Mouse (Mus musculus): Measurements from ENCODE around the gene Traf3ip2. TPM values are rescaled to one million over a fixed set of nuclear protein-coding genes. Genes with fewer than 3 reads are reported as not detected.
A peak's percentile ranks its signal among the peaks of the same experiment; 100 is the strongest.

Traf3ip2 gene
- polyA plus RNA-seq, 1 experiment = 2.8 TPM

GRCm38 (mm10) chr10:39634423-39635101 is 21.8 kb downstream of the Traf3ip2 start:
- no peak for DNase-seq (ENCODE audit: low read depth)
- TF ChIP-seq POLR2A (IDR thresholded peaks at IDR 0.05; ENCODE audit: borderline replicate concordance, extremely low read depth, insufficient read depth, insufficient read length, poor library complexity, severe bottlenecking) = no peak
- TF ChIP-seq CTCF (IDR thresholded peaks at IDR 0.05; ENCODE audit: borderline replicate concordance, extremely low read depth, insufficient read depth, insufficient read length) = no peak

GRCm38 (mm10) chr10:39638862-39639261 is 26.1 kb downstream of the Traf3ip2 start:
- no peak for DNase-seq (ENCODE audit: low read depth)
- TF ChIP-seq POLR2A (IDR thresholded peaks at IDR 0.05; ENCODE audit: borderline replicate concordance, extremely low read depth, insufficient read depth, insufficient read length, poor library complexity, severe bottlenecking) (no peak), CTCF (IDR thresholded peaks at IDR 0.05; ENCODE audit: borderline replicate concordance, extremely low read depth, insufficient read depth, insufficient read length) (no peak)

- TF ChIP-seq POLR2A (IDR thresholded peaks at IDR 0.05; ENCODE audit: borderline replicate concordance, extremely low read depth, insufficient read depth, insufficient read length, poor library complexity, severe bottlenecking) (no peak), CTCF (IDR thresholded peaks at IDR 0.05; ENCODE audit: borderline replicate concordance, extremely low read depth, insufficient read depth, insufficient read length) (no peak)
- DNase-seq (ENCODE audit: low read depth) = no peak
Measured at GRCm38 (mm10) chr10:39639783-39640182, 27.0 kb downstream of the Traf3ip2 start.

- TF ChIP-seq CTCF (IDR thresholded peaks at IDR 0.05; ENCODE audit: borderline replicate concordance, extremely low read depth, insufficient read depth, insufficient read length) (no peak), POLR2A (IDR thresholded peaks at IDR 0.05; ENCODE audit: borderline replicate concordance, extremely low read depth, insufficient read depth, insufficient read length, poor library complexity, severe bottlenecking) (no peak)
- peak; percentile 74 for DNase-seq (ENCODE audit: low read depth)
Measured at GRCm38 (mm10) chr10:39640817-39641226, 28.1 kb downstream of the Traf3ip2 start.

- no peak for DNase-seq (ENCODE audit: low read depth)
Measured at GRCm38 (mm10) chr10:39645789-39646628, 33.3 kb downstream of the Traf3ip2 start.

GRCm38 (mm10) chr10:39646629-39647019 is 33.9 kb downstream of the Traf3ip2 start:
- peak; percentile 63 for DNase-seq (ENCODE audit: low read depth)
- TF ChIP-seq CTCF (IDR thresholded peaks at IDR 0.05; ENCODE audit: borderline replicate concordance, extremely low read depth, insufficient read depth, insufficient read length) (no peak), POLR2A (IDR thresholded peaks at IDR 0.05; ENCODE audit: borderline replicate concordance, extremely low read depth, insufficient read depth, insufficient read length, poor library complexity, severe bottlenecking) (no peak)

More at GRCm38 (mm10) chr10:39645789-39646628, 33.3 kb downstream of the Traf3ip2 start:
- no peak for TF ChIP-seq POLR2A (IDR thresholded peaks at IDR 0.05; ENCODE audit: borderline replicate concordance, extremely low read depth, insufficient read depth, insufficient read length, poor library complexity, severe bottlenecking)
- no peak for TF ChIP-seq CTCF (IDR thresholded peaks at IDR 0.05; ENCODE audit: borderline replicate concordance, extremely low read depth, insufficient read depth, insufficient read length)

- TF ChIP-seq CTCF (IDR thresholded peaks at IDR 0.05; ENCODE audit: borderline replicate concordance, extremely low read depth, insufficient read depth, insufficient read length) (no peak), POLR2A (IDR thresholded peaks at IDR 0.05; ENCODE audit: borderline replicate concordance, extremely low read depth, insufficient read depth, insufficient read length, poor library complexity, severe bottlenecking) (no peak)
Measured at GRCm38 (mm10) chr10:39647118-39647517, 34.4 kb downstream of the Traf3ip2 start.

GRCm38 (mm10) chr10:39648278-39648677 is 35.5 kb downstream of the Traf3ip2 start:
- TF ChIP-seq CTCF (IDR thresholded peaks at IDR 0.05; ENCODE audit: borderline replicate concordance, extremely low read depth, insufficient read depth, insufficient read length) (no peak), POLR2A (IDR thresholded peaks at IDR 0.05; ENCODE audit: borderline replicate concordance, extremely low read depth, insufficient read depth, insufficient read length, poor library complexity, severe bottlenecking) (no peak)
- no peak for DNase-seq (ENCODE audit: low read depth)

More at GRCm38 (mm10) chr10:39647118-39647517, 34.4 kb downstream of the Traf3ip2 start:
- DNase-seq (ENCODE audit: low read depth) = no peak

- no peak for TF ChIP-seq POLR2A (IDR thresholded peaks at IDR 0.05; ENCODE audit: borderline replicate concordance, extremely low read depth, insufficient read depth, insufficient read length, poor library complexity, severe bottlenecking)
- no peak for TF ChIP-seq CTCF (IDR thresholded peaks at IDR 0.05; ENCODE audit: borderline replicate concordance, extremely low read depth, insufficient read depth, insufficient read length)
- no peak for DNase-seq (ENCODE audit: low read depth)
Measured at GRCm38 (mm10) chr10:39649550-39649949, 36.8 kb downstream of the Traf3ip2 start.

GRCm38 (mm10) chr10:39650316-39650715 is 37.6 kb downstream of the Traf3ip2 start:
- DNase-seq (ENCODE audit: low read depth) = no peak
- no peak for TF ChIP-seq POLR2A (IDR thresholded peaks at IDR 0.05; ENCODE audit: borderline replicate concordance, extremely low read depth, insufficient read depth, insufficient read length, poor library complexity, severe bottlenecking)
- TF ChIP-seq CTCF (IDR thresholded peaks at IDR 0.05; ENCODE audit: borderline replicate concordance, extremely low read depth, insufficient read depth, insufficient read length) = no peak

- TF ChIP-seq POLR2A (IDR thresholded peaks at IDR 0.05; ENCODE audit: borderline replicate concordance, extremely low read depth, insufficient read depth, insufficient read length, poor library complexity, severe bottlenecking) (no peak), CTCF (IDR thresholded peaks at IDR 0.05; ENCODE audit: borderline replicate concordance, extremely low read depth, insufficient read depth, insufficient read length) (no peak)
Measured at GRCm38 (mm10) chr10:39654001-39654416, 41.3 kb downstream of the Traf3ip2 start.

More at GRCm38 (mm10) chr10:39654001-39654416, 41.3 kb downstream of the Traf3ip2 start:
- peak; percentile 59 for DNase-seq (ENCODE audit: low read depth)

All from brain, embryonic 14.5 days (tissue).